Mouse (Mus musculus): ENCODE measurements around the gene Ssrp1. TPM values are rescaled to one million over a fixed set of nuclear protein-coding genes. Genes with fewer than 3 reads are reported as not detected.

Gene Ssrp1
- 178 and 196 TPM in 2 replicates for total RNA-seq (2014; rRNA removed)
- 141 and 142 TPM in 2 replicates for polyA plus RNA-seq (2015; fragmentation: Nextera tagmentation; extraction: Ambion mirVana)

- peak within 1 kb of the TSS; percentile 78 for H3K27ac ChIP-seq
- DNase-seq (ENCODE audit: low spot score) (peak; percentile 98), ATAC-seq (peak; percentile 97)
- peaks cover 30% of the 10 kb centered on the region for H3K36me3 ChIP-seq (ENCODE audit: insufficient read depth, low read length)
- peak within 1 kb of the TSS; percentile 85 for H3K4me2 ChIP-seq (ENCODE audit: low read depth, low read length)
- no peaks in the 10 kb centered on the region for H3K9me3 ChIP-seq (ENCODE audit: low read length)
- H3K9ac ChIP-seq (replicated peaks; ENCODE audit: low read length): peak within 1 kb of the TSS; percentile 83
- H3K27me3 ChIP-seq (ENCODE audit: insufficient read depth, low read length): no peaks in the 10 kb centered on the region
- under 1% methylated on average over 66 of the region's 66 CpGs for WGBS
- no peak; the same call in 1 of the 2 replicates for TF ChIP-seq CTCF (IDR thresholded peaks at IDR 0.05; ENCODE audit: low read depth)
- peaks cover 7% of the 10 kb centered on the region for H3K4me1 ChIP-seq (ENCODE audit: insufficient read depth, low read length)
- H3K4me3 ChIP-seq (ENCODE audit: low read length): peak within 1 kb of the TSS; percentile 67
Observed at GRCm38 (mm10) chr2:85037047-85038026, at the start of gene Ssrp1, which contains the start of gene P2rx3. Gene Ssrp1 (plus strand): TSS chr2:85037234. Gene P2rx3 (minus strand): TSS chr2:85037462.

- H3K4me2 ChIP-seq (ENCODE audit: low read depth, low read length): no peak within 1 kb of the TSS
- H3K9ac ChIP-seq (replicated peaks; ENCODE audit: low read length): no peak within 1 kb of the TSS
- TF ChIP-seq CTCF (IDR thresholded peaks at IDR 0.05; ENCODE audit: low read depth): no peak
- DNase-seq (ENCODE audit: low spot score) (no peak), ATAC-seq (no peak)
- H3K27me3 ChIP-seq (ENCODE audit: insufficient read depth, low read length): no peaks in the 10 kb centered on the region
- H3K36me3 ChIP-seq (ENCODE audit: insufficient read depth, low read length): no peaks in the 10 kb centered on the region
- no peaks in the 10 kb centered on the region for H3K4me1 ChIP-seq (ENCODE audit: insufficient read depth, low read length)
- H3K27ac ChIP-seq: no peak within 1 kb of the TSS
- H3K9me3 ChIP-seq (ENCODE audit: low read length): no peaks in the 10 kb centered on the region
- H3K4me3 ChIP-seq (ENCODE audit: low read length): no peak within 1 kb of the TSS
- WGBS: 81% methylated on average over 1 of the region's 1 CpGs
Observed at GRCm38 (mm10) chr2:84987930-84988329, 49.1 kb upstream of the Ssrp1 start, which contains the start of gene Prg3. Gene Prg3 (plus strand): TSS chr2:84988215.

DNA sequence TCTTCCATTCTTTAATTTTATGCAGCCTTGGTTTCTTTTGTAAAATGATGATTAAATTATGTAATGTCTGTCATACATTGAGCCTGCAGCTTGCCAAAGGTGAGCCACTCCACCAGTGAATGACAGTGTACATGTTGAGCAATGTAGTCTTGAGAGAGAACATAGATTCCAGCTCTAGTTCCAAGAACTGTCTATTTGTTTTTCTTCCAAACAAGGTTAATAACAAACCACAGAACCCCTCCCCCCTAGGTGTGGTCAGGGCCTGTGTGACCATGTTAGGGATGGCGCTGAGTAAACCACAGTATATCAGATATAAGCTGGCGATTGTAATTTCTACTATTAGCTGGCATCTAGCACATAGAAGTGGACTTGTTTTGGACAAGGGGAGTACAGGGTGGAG, 40.7 kb upstream of the Ssrp1 start:
- no peak overlapping the region for H3K4me2 ChIP-seq (ENCODE audit: low read depth, low read length)
- no peaks in the 10 kb centered on the region for H3K27me3 ChIP-seq (ENCODE audit: insufficient read depth, low read length)
- no peak for DNase-seq (ENCODE audit: low spot score)
- no peak overlapping the region for H3K4me3 ChIP-seq (ENCODE audit: low read length)
- no peak overlapping the region for H3K27ac ChIP-seq
- H3K9ac ChIP-seq (replicated peaks; ENCODE audit: low read length): no peak overlapping the region
- no peaks in the 10 kb centered on the region for H3K36me3 ChIP-seq (ENCODE audit: insufficient read depth, low read length)
- no peak for TF ChIP-seq CTCF (IDR thresholded peaks at IDR 0.05; ENCODE audit: low read depth)
- WGBS: 96% methylated on average over 2 of the region's 2 CpGs
- no peak for ATAC-seq
- H3K4me1 ChIP-seq (ENCODE audit: insufficient read depth, low read length): no peaks in the 10 kb centered on the region
- H3K9me3 ChIP-seq (ENCODE audit: low read length): no peaks in the 10 kb centered on the region

- H3K27me3 ChIP-seq (ENCODE audit: insufficient read depth, low read length): no peaks in the 10 kb centered on the region
- no peaks in the 10 kb centered on the region for H3K9me3 ChIP-seq (ENCODE audit: low read length)
- H3K4me2 ChIP-seq (ENCODE audit: low read depth, low read length): no peak overlapping the region
- no peaks in the 10 kb centered on the region for H3K4me1 ChIP-seq (ENCODE audit: insufficient read depth, low read length)
- no peak for TF ChIP-seq CTCF (IDR thresholded peaks at IDR 0.05; ENCODE audit: low read depth)
- no peak overlapping the region for H3K27ac ChIP-seq
- 82% methylated on average over 3 of the region's 3 CpGs for WGBS
- no peak overlapping the region for H3K4me3 ChIP-seq (ENCODE audit: low read length)
- DNase-seq (ENCODE audit: low spot score) (no peak), ATAC-seq (no peak)
- H3K36me3 ChIP-seq (ENCODE audit: insufficient read depth, low read length): no peaks in the 10 kb centered on the region
- no peak overlapping the region for H3K9ac ChIP-seq (replicated peaks; ENCODE audit: low read length)
Observed at GRCm38 (mm10) chr2:84999486-85000181, 37.4 kb upstream of the Ssrp1 start.

DNA sequence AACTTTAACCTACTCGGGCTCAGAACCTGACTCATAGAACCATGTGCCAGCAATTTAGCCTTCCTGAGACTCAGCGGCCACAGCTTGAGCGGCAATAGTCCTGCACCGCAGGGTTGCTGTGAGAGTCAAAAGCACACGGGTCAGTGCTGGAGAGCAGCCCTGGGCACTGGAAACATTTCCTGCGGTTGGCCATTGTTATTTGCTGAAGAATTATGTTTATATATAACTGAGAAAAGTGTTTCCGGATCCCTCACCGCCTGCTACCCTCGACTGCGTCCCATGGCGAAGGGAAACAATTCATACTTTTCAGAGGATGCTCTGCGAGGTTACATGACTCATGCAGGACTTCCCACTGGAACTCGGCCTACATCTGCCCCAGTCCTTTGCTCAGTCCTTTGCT, 35.5 kb upstream of the Ssrp1 start:
- DNase-seq (ENCODE audit: low spot score): no peak
- no peak overlapping the region for H3K4me2 ChIP-seq (ENCODE audit: low read depth, low read length)
- no peak overlapping the region for H3K4me3 ChIP-seq (ENCODE audit: low read length)
- ATAC-seq: 0 out of 2 replicates have a peak, but pooled peaks have one; percentile 14
- H3K27ac ChIP-seq: no peak overlapping the region
- 57% methylated on average over 13 of the region's 13 CpGs for WGBS
- no peaks in the 10 kb centered on the region for H3K9me3 ChIP-seq (ENCODE audit: low read length)
- no peaks in the 10 kb centered on the region for H3K4me1 ChIP-seq (ENCODE audit: insufficient read depth, low read length)
- no peaks in the 10 kb centered on the region for H3K36me3 ChIP-seq (ENCODE audit: insufficient read depth, low read length)
- no peak for TF ChIP-seq CTCF (IDR thresholded peaks at IDR 0.05; ENCODE audit: low read depth)
- no peak overlapping the region for H3K9ac ChIP-seq (replicated peaks; ENCODE audit: low read length)
- H3K27me3 ChIP-seq (ENCODE audit: insufficient read depth, low read length): no peaks in the 10 kb centered on the region

DNA sequence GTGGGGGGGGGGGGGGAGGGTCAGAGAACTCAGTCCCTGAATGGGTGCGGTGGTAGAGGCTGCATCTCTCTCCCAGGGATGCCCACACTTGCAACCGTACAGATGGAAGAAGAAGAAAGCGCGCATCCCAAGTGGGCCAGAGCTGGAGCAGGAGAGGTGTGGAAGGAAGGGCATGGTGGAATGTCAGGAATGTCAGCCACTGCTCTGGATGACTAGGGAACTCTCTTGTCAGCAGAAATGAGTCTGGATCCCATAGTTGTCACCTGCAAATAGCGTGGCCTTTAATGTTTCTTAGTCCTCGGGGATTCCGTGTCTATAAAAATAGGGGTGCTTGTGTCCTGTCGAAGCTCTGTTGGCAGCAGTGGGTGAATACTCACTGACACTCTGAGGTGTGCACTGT, 34.5 kb upstream of the Ssrp1 start:
- Histone ChIP-seq H3K4me2 (ENCODE audit: low read depth, low read length) (no peak overlapping the region), H3K9me3 (ENCODE audit: low read length) (no peaks in the 10 kb centered on the region), H3K27me3 (ENCODE audit: insufficient read depth, low read length) (no peaks in the 10 kb centered on the region), H3K27ac (no peak overlapping the region), H3K36me3 (ENCODE audit: insufficient read depth, low read length) (no peaks in the 10 kb centered on the region), H3K4me3 (ENCODE audit: low read length) (no peak overlapping the region), H3K4me1 (ENCODE audit: insufficient read depth, low read length) (no peaks in the 10 kb centered on the region), H3K9ac (replicated peaks; ENCODE audit: low read length) (no peak overlapping the region)
- ATAC-seq: no peak
- no peak for TF ChIP-seq CTCF (IDR thresholded peaks at IDR 0.05; ENCODE audit: low read depth)
- DNase-seq (ENCODE audit: low spot score): no peak
- whole genome bisulfite sequencing: 85% methylated on average over 8 of the region's 8 CpGs

All from hindbrain, postnatal 0 days (tissue).